Mouse (Mus musculus) MEL (cell line): ENCODE results near the gene Nqo2. TPM values are rescaled to one million over a fixed set of nuclear protein-coding genes. Genes with fewer than 3 reads are reported as not detected.

ENCODE experiments used
- DNase-seq: peaks from one replicate; pipeline ENCODE4 v3.0.0; 2011; ENCODE audit warnings: low read depth, low spot score
- H3K27ac ChIP-seq: 2 replicates; pipeline ENCODE4 v1.5.1; 2012; ENCODE audit warnings: low read depth, mild to moderate bottlenecking, control low read depth, low read length, moderate library complexity; ENCODE audit not compliant: control insufficient read depth
- H3K27me3 ChIP-seq, 2 experiments: fragments of 150-350 bp in 1 of 2; sonication (generic) in 1 of 2; 2 replicates each; pipeline ENCODE4 v1.6.1; 2012; ENCODE audit warnings: low read length in 2 of 2, mild to moderate bottlenecking in 2 of 2, improper control_type of control experiment in 1 of 2, moderate library complexity in 1 of 2; ENCODE audit not compliant: insufficient read depth in 2 of 2, control insufficient read depth in 1 of 2
- H3K36me3 ChIP-seq, 2 experiments: 2 replicates each; pipeline ENCODE4 v1.6.1; 2012 to 2014; ENCODE audit warnings: low read length in 2 of 2, improper control_type of control experiment in 1 of 2, inconsistent platforms in 1 of 2, mild to moderate bottlenecking in 1 of 2; ENCODE audit not compliant: insufficient read depth in 2 of 2, control insufficient read depth in 1 of 2
- H3K4me1 ChIP-seq, 2 experiments: fragments of 150-350 bp in 1 of 2; sonication (generic) in 1 of 2; 2 replicates each; pipeline ENCODE4 v1.6.1; 2012; ENCODE audit warnings: low read length in 2 of 2, improper control_type of control experiment in 1 of 2, mild to moderate bottlenecking in 1 of 2; ENCODE audit not compliant: insufficient read depth in 2 of 2, control insufficient read depth in 1 of 2
- H3K4me3 ChIP-seq, 2 experiments: fragments of 150-350 bp in 1 of 2; sonication (generic) in 1 of 2; 2 replicates each; pipeline ENCODE4 v1.5.1; 2012; ENCODE audit warnings: low read depth in 2 of 2, low read length in 2 of 2, mild to moderate bottlenecking in 2 of 2, moderate library complexity in 2 of 2, control low read depth in 1 of 2, improper control_type of control experiment in 1 of 2; ENCODE audit not compliant: control insufficient read depth in 1 of 2, insufficient read depth in 1 of 2
- H3K79me2 ChIP-seq: 2 replicates; pipeline ENCODE4 v1.6.1; 2012; ENCODE audit warnings: mild to moderate bottlenecking, low read length, moderate library complexity; ENCODE audit not compliant: control insufficient read depth, poor library complexity, insufficient read depth
- H3K9ac ChIP-seq: 2 replicates; pipeline ENCODE4 v1.6.1; 2012; ENCODE audit warnings: low read depth, mild to moderate bottlenecking, control low read depth, low read length, moderate library complexity; ENCODE audit not compliant: control insufficient read depth, poor library complexity, severe bottlenecking
- H3K9me3 ChIP-seq: fragments of 150-350 bp; sonication (generic); replicated peaks from 2 replicates; pipeline ENCODE4 v1.6.1; 2012; ENCODE audit warnings: mild to moderate bottlenecking, low read length, improper control_type of control experiment, moderate library complexity; ENCODE audit not compliant: insufficient read depth
- BHLHE40 ChIP-seq: IDR thresholded peaks from 2 replicates; pipeline ENCODE4 v1.6.1; 2012; ENCODE audit warnings: low read depth, mild to moderate bottlenecking, inconsistent platforms, low read length, improper control_type of control experiment, borderline replicate concordance
- CHD1 ChIP-seq: IDR thresholded peaks from 2 replicates; pipeline ENCODE4 v1.6.1; 2012; ENCODE audit warnings: low read depth, mild to moderate bottlenecking, inconsistent platforms, low read length, improper control_type of control experiment
- GATA1 ChIP-seq: IDR thresholded peaks from 2 replicates; pipeline ENCODE4 v1.6.1; 2011; ENCODE audit warnings: low read depth, low read length, improper control_type of control experiment
- HCFC1 ChIP-seq: IDR thresholded peaks from 2 replicates; pipeline ENCODE4 v1.6.1; 2012; ENCODE audit warnings: low read depth, mild to moderate bottlenecking, inconsistent platforms, low read length, improper control_type of control experiment, moderate library complexity
- JUND ChIP-seq: IDR thresholded peaks from 2 replicates; pipeline ENCODE4 v1.6.1; 2011; ENCODE audit warnings: low read depth, mild to moderate bottlenecking, improper control_type of control experiment, low read length
- KAT2A ChIP-seq: conservative IDR thresholded peaks from 2 replicates; pipeline ENCODE4 v1.6.1; 2012; ENCODE audit warnings: low read depth, low read length, improper control_type of control experiment, inconsistent platforms
- MAX ChIP-seq: IDR thresholded peaks from 2 replicates; pipeline ENCODE4 v1.6.1; 2011; ENCODE audit warnings: low read length, improper control_type of control experiment
- MXI1 ChIP-seq: IDR thresholded peaks from 2 replicates; pipeline ENCODE4 v1.6.1; 2011; ENCODE audit warnings: mild to moderate bottlenecking, low read depth, low read length, improper control_type of control experiment
- POLR2AphosphoS2 ChIP-seq: IDR thresholded peaks from 2 replicates; pipeline ENCODE4 v1.6.1; 2011; ENCODE audit warnings: low read length, improper control_type of control experiment
- RCOR1 ChIP-seq: IDR thresholded peaks from 2 replicates; pipeline ENCODE4 v1.6.1; 2012; ENCODE audit warnings: low read depth, mild to moderate bottlenecking, inconsistent platforms, low read length, improper control_type of control experiment
- SIN3A ChIP-seq: IDR thresholded peaks from 2 replicates; pipeline ENCODE4 v1.6.1; 2012; ENCODE audit warnings: low read length, improper control_type of control experiment, inconsistent platforms
- TAL1 ChIP-seq: IDR thresholded peaks from 2 replicates; pipeline ENCODE4 v1.6.1; 2012; ENCODE audit warnings: mild to moderate bottlenecking, inconsistent platforms, low read length, moderate library complexity, mixed read lengths
- TBP ChIP-seq: IDR thresholded peaks from 2 replicates; pipeline ENCODE4 v1.8.0; 2011; ENCODE audit warnings: low read depth, low read length, improper control_type of control experiment
- TCF12 ChIP-seq: IDR thresholded peaks from 2 replicates; pipeline ENCODE4 v1.6.1; 2014; ENCODE audit warnings: low read depth, mild to moderate bottlenecking, inconsistent platforms, low read length, improper control_type of control experiment, moderate library complexity
- UBTF ChIP-seq: IDR thresholded peaks from 2 replicates; pipeline ENCODE4 v1.6.1; 2012; ENCODE audit warnings: low read depth, mild to moderate bottlenecking, inconsistent platforms, low read length, improper control_type of control experiment, moderate library complexity, borderline replicate concordance; ENCODE audit not compliant: insufficient read depth
- ZKSCAN1 ChIP-seq: IDR thresholded peaks from 2 replicates; pipeline ENCODE4 v1.6.1; 2012; ENCODE audit warnings: low read depth, mild to moderate bottlenecking, inconsistent platforms, low read length, improper control_type of control experiment, moderate library complexity
- ZMIZ1 ChIP-seq: IDR thresholded peaks from 2 replicates; pipeline ENCODE4 v1.6.1; 2012; ENCODE audit warnings: low read depth, mild to moderate bottlenecking, inconsistent platforms, low read length, improper control_type of control experiment, moderate library complexity
- ZNF384 ChIP-seq: IDR thresholded peaks from 2 replicates; pipeline ENCODE4 v1.6.1; 2012; ENCODE audit warnings: low read depth, mild to moderate bottlenecking, inconsistent platforms, low read length, improper control_type of control experiment
- polyA plus RNA-seq, 2 experiments: library from polyadenylated mRNA; stranded (reverse) in 1 of 2; unstranded in 1 of 2; fragments of >175 nt in 1 of 2; fragments of >200 nt in 1 of 2; gene quantifications; 2 replicates each; pipeline versions ENCODE4 v1.2.1 to v1.2.4; 2012; ENCODE audit warnings: low replicate concordance in 2 of 2, low read depth in 1 of 2; ENCODE audit not compliant: insufficient read length in 2 of 2, insufficient read depth in 1 of 2, missing spikeins in 1 of 2
- total RNA-seq: library from RNA; depleted of rRNA; stranded (reverse); fragments of 300-350 nt; gene quantifications from 2 replicates; pipeline ENCODE4 v1.2.3, GENCODE M21; 2012

Nqo2 gene
- total and polyA plus RNA-seq, 3 experiments, result 3.7 to 7.6 TPM; not detected in 1

- H3K79me2 ChIP-seq, result no peaks in the 10 kb centered on the region
- H3K36me3 ChIP-seq, result peaks cover 0 to 24% of the 10 kb centered on the region in 2 experiments; a peak in 2 of 4 replicates
- no peak for DNase-seq
- H3K27ac ChIP-seq, result no peak overlapping the region
- no peaks in the 10 kb centered on the region for H3K27me3 ChIP-seq
- no peak overlapping the region for H3K9ac ChIP-seq
- no peaks in the 10 kb centered on the region for H3K9me3 ChIP-seq
- TF ChIP-seq KAT2A, result no peak
- TF ChIP-seq HCFC1, result no peak
- TF ChIP-seq RCOR1, result no peak
- TF ChIP-seq SIN3A, result no peak
- no peak for TF ChIP-seq CHD1
- no peak for TF ChIP-seq POLR2AphosphoS2
- TF ChIP-seq MAX, result no peak
- TF ChIP-seq UBTF, result no peak
- no peak for TF ChIP-seq BHLHE40
- TF ChIP-seq ZNF384, result no peak
- no peak for TF ChIP-seq JUND
- H3K4me3 ChIP-seq, result no peak overlapping the region
- H3K4me1 ChIP-seq, result no peaks in the 10 kb centered on the region
These were observed 54.0 kb downstream of the Nqo2 start for GRCm38 (mm10) chr13:34018521-34018920.

- Histone ChIP-seq H3K4me3 (no peak overlapping the region), H3K36me3 (peaks cover 0 to 24% of the 10 kb centered on the region in 2 experiments; a peak in 2 of 4 replicates), H3K4me1 (no peaks in the 10 kb centered on the region), H3K27me3 (no peaks in the 10 kb centered on the region), H3K79me2 (no peaks in the 10 kb centered on the region), H3K9me3 (no peaks in the 10 kb centered on the region), H3K9ac (no peak overlapping the region), H3K27ac (no peak overlapping the region)
- no peak for DNase-seq
- TF ChIP-seq RCOR1 (no peak), TAL1 (no peak)
These were observed 57.5 kb downstream of the Nqo2 start for GRCm38 (mm10) chr13:34021998-34022397.

DNA sequence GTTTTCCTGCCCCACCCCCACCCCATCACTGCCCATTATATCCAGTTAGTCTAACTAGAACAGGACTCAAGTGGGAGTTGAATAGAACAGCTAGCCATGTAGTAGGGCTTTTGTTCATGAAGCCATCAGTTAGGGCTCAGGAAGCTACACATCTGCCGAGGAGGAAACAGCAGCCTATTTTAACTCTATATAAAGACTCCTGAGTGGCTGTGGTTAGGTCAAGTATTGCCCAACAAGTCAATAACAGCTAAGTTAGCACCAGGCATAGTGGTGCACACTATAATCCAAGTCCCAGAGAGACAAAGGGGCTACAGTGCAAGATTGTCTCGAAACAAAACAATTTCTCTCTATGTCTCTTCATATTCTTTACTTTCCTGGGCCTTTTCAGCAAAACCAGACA lies 67.6 kb downstream of the Nqo2 start:
- H3K4me1 ChIP-seq, result peaks cover 0 to 4% of the 10 kb centered on the region in 2 experiments; a peak in 1 of 4 replicates
- TF ChIP-seq ZKSCAN1, result no peak
- no peak for TF ChIP-seq MXI1
- no peak for TF ChIP-seq ZMIZ1
- TF ChIP-seq TBP, result no peak
- TF ChIP-seq GATA1, result no peak
- no peak for TF ChIP-seq TCF12
- TF ChIP-seq CHD1, result no peak
- no peak overlapping the region for H3K9ac ChIP-seq
- DNase-seq, result no peak
- peaks cover 0 to 7% of the 10 kb centered on the region in 2 experiments; a peak in 1 of 4 replicates for H3K36me3 ChIP-seq
- H3K9me3 ChIP-seq, result no peaks in the 10 kb centered on the region
- H3K27me3 ChIP-seq, result no peaks in the 10 kb centered on the region
- no peak overlapping the region for H3K27ac ChIP-seq
- no peak overlapping the region for H3K4me3 ChIP-seq
- H3K79me2 ChIP-seq, result no peaks in the 10 kb centered on the region
